Mouse (Mus musculus): Measurements from ENCODE around the gene Fmnl2.
A peak's percentile ranks its signal among the peaks of the same experiment; 100 is the strongest.

GRCm38 (mm10) chr2:53121797-53122196 is 264.1 kb downstream of the Fmnl2 start:
- TF ChIP-seq POLR2A (IDR thresholded peaks at IDR 0.05; ENCODE audit: low read depth, low read length) (no peak), CTCF (IDR thresholded peaks at IDR 0.05; ENCODE audit: extremely low read depth, insufficient read depth, insufficient read length, insufficient replicate concordance) (peak; percentile 19; the same call in 1 of the 2 replicates)
